Mouse (Mus musculus) right cerebral cortex, postnatal 25 days (tissue): Measurements from ENCODE around the gene Dlx6.

Source experiments
- DNase-seq: peaks from one replicate; pipeline ENCODE4 v3.0.0; 2022

Gene Dlx6

DNA sequence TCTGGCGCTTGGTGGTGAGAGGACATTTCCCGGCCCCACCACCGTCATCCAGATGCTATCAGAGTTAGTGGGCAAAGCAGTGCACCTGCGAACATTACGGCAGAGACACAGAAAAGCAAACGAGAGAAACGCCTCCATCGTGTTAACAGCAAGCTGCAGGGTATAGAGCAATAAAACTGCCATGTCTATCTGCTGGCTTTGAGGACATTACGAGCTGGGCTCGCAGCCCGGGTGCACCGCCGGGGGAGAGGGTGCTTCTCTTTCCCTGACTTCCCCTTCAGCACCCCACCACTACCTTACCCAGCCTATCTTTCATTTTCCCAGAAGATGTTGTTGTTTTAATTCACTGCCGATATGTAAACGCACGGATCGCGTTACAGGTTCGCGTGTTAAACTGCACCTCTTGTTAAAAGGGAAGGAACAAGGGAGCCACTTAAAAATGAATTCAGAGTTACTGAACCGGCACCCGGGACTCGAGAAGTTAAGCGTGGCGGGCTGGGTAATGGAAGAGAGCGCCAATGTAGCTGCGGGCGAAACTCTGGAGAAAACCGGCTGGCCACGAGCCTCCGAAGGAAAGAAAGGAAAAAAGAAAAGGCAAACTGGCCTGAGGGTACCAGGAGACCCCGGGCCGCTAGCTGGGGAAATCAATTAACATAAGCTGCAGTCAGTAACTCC, 2.6 kb upstream of the Dlx6 start:
- DNase-seq: no peak

DNA sequence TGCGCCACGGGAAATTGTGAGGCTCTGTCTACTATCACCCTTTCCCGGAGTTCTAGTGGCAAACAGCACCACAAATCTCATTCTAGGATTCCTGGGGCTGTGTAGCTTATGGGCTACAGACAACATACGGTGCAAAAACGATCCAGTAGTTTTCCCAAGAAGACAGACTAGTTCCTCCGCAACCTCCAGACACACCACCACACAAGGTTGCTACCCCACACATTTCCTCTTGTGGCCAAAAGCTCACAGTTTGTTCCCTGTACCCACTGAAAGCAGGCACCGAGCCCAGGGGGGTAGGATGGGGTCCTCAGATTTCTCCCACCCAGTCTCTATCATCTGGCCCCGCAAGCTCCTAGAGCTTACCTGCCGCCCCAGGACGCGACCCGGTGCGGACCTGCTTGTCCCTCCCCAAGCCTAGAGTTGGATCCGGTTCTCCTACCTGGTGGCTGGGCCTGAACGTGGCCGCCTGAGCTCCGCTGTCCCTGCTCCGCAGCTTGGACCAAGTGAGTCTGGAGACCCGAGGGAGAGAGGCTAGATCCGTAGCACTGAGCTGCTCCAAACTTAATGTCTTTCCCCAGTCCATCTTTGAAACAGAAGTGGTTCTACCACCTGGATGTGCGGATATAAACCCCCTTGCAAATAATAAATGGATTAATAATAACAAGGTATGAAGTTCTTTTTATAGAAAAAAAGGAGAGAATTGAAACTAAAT, 1.9 kb upstream of the Dlx6 start:
- DNase-seq: no peak

DNA sequence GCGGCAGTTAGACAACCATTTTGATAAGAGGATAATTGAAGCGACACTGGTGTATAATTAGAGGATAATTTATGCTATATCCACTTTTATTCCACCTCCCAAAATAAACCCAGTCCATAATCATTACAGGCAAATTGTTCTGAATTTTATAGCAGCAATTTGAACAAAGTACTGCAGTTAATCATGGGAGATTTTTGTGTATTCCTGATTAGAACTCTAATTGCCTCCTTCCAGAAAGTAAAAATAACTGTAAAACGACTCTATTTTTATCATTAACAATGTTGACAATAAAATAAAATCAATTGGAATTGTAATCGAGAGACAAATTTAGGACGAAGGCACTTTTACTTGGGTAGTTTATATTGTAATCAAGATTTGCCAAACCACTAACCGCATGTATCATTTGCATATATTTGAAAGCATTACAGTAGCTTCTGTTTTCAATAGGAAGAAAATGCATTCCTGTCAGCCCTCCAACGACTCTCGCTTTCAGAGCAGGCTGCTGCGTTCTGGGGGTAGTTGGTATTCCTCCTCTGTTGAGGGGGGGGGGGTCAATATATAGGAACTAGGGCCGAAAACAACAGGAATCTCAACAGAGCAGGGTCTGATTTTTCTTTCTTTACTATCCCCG, 1.2 kb upstream of the Dlx6 start:
- DNase-seq: no peak

DNA sequence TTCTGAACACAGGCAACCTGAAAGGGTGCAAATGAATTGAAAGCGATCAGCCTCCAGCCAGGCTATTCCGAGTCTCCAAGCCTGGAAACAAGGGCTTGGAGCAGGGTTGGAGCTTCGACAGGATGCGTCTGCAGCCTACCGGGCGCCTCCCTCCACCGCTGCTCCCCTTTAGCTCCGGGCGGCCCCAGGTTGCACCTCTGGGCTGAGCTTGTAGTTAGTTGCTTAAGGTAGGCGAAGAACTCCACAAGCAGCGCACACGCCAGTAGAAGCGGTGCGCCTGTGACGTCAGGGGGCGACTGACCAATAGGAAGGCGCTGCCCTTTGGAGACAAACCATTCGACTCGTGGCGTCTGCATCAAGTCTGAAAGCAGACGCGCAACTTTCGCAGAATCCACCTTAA, 523 bp upstream of the Dlx6 start:
- DNase-seq: no peak

DNA sequence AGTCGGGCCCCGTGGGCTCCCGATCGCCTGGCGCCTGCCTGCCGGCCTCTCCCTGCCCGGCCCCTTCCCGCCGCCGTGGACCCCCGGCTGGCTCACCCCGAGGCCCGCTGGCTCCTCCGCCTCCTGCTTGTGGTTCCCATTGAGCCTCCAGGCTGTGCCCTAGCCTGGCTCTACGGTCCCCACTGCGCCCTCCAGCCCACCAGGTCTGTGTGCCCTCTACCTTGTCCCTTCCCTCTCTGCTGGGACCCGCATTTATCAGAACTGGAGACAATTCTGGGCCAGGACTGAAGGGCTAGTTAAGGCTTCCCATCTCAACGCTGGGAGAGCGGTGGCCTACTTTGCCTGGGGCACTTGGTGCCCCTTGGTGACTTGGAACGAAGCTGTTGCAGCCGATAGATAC, 821 bp downstream of the Dlx6 start:
- DNase-seq: no peak

DNA sequence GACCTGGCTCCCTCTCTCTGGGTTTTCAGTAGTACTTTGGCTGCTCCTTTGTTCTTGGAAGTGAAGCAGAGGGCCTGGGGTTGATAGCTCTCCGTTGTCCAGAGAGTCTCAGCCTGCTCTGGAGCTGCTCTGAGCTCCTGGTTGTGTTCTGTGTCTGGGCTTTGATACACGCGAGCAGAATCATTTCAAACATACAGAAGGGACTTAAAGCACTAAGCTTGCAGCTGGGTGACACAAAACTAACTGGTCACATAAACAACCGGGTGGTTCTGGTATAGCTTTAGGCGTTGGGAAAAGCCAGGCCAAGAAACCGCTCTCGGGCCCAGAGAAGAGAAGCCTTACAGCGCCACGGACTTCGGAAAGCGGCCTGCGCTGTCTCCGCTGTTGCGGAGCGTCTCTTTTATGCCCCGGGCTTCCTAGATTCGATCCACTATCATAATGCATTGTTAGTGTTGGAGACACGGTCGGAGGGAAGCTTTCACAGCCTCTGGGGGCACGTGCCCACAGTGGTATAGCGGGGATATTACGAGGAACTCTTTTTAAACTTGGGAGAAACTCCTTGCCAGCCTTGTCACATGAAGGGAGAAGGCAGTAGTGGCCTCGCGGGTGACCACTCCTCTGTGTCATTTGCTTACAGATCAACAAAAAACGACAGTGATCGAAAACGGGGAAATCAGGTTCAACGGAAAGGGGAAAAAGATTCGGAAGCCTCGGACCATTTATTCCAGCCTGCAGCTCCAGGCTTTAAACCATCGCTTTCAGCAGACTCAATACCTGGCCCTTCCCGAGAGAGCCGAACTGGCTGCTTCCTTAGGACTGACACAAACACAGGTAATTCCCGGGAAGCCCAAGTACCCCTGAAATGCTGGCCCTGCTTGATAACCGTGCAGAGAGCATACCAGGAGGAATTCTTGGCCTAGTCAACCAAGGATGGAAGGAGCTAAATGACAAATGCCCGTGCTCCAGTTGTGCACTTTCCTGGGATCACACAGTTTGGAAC, 1.6 kb downstream of the Dlx6 start:
- DNase-seq: no peak

DNA sequence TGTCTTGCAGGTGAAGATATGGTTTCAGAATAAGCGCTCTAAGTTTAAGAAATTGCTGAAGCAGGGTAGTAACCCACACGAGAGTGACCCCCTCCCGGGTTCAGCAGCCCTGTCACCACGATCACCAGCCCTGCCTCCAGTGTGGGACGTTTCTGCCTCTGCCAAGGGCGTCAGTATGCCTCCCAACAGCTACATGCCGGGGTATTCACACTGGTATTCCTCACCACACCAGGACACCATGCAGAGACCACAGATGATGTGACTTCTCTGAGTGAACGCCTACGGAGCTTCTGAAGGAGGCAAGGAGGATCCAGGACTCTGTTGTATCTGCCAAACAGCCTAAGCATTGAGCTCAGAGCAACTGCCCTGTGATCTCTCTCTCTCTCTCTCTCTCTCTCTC, 3.9 kb downstream of the Dlx6 start:
- DNase-seq: no peak

DNA sequence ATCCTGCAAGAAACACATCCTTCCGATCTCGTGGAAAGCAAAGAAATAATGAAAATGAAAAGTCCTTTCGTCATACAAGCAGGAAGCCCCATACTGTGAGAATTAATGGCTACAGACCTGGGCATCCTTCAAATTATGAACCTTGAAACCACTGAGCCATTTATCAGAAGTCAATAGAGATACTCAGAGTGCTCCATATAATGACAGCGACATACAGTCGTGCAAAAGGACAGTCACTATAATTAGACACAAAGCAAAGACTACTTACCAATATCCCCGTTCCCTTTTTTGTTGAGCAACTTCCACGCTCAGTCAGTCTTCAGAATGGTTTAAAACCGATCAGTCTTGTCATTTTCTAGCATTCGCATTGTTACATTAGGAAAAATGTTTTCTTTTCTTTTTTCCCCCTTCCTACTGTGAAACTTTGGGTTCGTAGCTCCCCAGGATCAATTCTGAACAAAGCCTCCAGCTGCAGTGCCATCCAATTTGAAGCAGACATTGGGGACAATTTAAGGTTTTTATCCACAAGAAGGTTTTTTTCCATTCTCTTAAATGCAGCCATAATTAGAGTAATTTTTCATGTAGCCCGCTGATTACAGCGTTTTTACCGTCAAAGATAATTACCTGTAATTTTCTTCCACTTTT, 6.0 kb downstream of the Dlx6 start:
- no peak for DNase-seq

DNA sequence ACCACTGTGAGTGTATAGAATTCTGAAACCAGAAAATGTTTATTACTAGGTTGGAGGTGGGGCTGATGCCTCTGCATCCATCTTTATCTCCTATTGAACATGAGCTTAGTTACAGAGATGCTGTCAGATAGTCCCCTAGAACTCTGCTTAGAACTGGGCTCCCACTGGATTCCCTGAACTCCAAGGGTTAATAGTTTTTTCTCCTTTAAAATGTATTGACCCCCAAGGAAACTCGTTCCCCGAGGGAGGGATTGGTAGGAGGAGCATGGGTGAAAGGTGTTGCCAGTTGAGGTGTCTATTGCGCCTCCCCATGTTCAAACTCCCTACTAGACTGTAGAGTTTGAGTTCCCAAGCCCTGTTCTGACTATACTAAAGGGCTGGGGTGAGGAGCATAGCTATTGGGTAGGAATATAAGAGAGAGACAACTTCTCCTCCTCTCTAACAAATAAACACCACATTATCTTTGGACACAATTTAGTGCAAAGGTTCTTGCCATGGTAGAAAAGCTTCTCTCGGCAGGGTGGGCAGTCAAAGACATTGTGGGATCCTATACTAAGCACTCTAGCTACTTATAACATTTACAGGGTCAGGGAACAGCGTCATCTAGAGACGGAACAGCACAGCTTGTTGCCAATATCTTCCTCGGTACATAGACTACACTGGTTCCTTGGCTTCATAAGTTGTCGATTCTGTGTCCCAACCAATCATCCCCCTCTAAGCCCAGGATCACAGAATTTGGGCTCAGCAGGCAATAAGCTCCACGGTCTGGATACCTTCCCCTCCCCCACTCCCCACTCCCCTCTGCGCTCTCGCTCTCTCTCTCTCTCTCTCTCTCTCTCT, 7.0 kb downstream of the Dlx6 start:
- no peak for DNase-seq

DNA sequence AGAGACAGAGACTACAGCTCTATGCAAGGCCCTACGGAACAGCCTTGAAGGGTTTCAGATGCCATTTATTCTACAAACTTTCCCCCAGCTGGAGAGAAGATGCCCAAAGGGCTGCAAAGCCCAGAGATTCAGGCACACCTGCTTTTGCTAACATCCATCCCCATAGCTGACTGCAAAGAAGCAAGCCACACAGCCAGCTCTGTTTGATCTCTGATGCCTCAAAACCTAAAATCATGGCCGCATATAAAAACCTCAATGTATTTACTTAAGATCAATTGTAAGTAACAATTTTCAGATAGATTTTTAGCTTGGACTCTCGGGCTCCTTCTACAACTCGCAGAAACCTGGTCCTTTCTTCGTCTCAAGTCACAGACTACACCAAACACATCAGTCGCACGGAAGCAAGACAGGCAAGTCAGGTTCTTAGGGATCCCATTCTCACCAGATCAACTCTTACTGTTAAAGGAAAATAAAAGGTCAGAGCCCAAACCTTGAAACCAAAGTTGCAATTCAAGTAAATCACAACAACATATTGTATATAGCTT, 7.8 kb downstream of the Dlx6 start:
- no peak for DNase-seq

DNA sequence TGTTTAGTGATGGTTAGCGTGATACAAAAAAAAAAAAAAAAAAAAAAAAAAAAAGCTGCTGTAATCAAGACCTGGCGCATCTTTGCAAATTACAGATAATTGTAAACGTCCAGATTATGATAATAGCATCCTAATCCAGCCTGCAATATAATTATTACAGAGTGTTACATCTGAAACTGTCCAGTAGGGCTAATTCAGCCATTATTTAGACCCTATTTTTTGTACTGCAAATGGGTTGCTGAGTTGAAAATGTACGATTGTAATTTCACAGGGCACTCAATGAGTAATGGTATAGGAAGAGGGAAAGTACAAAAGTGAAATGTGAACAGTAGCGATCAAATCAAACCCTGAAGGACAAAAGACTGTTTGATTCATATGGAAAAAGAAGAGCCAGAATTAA, 8.6 kb downstream of the Dlx6 start:
- DNase-seq: no peak

DNA sequence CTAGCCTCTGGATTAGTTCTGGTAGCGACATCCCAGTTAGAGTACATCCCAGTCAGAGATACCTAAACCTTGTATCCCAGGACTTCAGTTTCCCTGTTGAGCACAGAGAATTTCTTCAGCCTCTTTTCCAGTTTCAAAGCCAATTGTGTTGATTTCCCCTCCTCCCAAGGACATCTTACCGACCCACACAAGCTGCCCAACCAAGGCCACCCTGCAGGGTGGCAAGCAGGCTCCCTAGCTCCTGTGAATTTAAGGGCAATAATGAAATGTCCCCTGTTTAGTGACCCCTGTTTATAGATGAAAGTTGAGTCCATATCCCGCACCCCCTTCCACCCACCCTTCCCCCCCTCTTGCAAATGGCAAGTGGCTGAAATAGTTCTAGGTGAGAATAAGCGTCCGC, 9.7 kb downstream of the Dlx6 start:
- DNase-seq: no peak

DNA sequence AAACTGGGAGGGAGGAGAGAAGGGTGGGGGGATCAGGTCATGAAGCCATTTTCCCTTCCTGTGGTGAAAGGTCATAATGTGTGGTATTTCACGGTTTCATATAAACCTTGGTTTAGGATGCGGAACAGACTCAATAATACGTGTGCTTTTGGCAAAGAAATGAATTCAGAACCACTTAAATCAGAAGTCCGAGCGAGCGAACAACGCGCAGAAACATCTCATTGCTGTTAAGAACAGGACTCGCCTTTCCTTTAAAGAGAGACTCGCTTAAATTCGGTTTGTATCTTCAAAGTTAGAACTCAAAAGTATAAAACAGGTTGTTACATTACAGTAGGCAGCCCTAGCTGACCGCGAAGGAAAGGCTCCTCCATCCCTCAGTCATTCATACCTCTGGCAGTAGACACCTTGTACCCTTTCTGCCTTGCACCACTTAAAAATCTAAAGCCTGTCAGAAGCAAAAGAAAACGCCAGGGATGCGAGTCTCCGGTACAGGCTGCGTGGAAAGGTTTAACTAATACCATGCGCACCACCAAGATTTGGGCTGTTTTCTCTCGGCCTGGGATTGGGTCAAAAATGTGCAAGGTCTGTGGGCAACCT, 10.4 kb downstream of the Dlx6 start:
- DNase-seq: no peak

DNA sequence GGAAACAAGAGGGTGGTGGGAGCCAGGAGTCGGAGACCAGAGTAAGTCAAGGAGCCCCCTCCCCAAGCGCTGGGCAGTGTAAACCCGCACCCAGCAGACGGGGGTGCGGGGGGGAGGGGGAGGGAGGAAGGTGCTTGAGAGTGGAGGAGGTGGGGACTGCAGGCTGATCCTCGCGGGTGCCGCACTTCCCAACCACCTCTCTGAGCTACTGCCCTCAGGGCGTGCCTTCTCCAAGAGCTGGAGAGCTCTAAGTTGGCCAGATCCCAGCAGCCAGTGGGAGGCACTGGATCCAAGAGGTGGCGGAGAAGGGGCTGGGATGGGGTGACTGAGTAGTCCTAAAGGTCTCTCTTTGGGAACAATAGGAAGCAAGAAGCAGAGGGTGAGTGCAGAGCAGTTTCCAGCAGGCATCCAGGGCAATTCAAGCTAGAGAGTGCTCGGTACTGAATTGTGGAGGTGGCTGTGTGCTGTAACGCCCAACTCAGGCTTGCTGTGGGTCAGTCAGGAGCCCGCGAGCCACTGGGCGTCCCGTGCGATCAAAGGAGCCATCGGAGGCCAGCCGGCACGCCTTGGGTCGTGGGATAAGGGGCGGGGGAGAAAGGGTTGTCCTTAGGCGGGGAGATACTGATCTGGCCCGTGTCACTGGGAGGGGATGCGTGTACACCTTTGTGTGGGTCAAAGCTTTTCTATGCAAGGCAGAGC, 11.1 kb downstream of the Dlx6 start:
- DNase-seq: no peak

DNA sequence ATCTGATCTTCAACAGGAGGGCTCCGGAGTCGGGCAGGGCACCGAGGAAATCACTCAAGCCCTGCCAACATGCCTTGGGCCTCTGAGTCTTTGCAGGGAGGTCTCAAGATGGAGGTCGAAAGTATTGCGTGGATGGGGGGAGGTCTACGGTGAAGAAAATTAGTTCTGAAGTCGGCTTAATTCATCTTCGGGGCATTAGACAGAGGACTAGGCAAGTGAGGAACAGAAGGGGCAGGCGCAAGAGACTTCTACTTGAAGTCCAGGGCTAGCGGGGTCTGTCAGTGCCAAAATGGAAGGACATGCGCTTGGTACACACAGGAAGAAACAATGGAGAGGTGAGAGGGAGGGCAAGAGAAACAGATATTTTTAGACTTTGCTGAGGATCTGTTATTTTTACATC, 12.0 kb downstream of the Dlx6 start:
- DNase-seq: no peak

DNA sequence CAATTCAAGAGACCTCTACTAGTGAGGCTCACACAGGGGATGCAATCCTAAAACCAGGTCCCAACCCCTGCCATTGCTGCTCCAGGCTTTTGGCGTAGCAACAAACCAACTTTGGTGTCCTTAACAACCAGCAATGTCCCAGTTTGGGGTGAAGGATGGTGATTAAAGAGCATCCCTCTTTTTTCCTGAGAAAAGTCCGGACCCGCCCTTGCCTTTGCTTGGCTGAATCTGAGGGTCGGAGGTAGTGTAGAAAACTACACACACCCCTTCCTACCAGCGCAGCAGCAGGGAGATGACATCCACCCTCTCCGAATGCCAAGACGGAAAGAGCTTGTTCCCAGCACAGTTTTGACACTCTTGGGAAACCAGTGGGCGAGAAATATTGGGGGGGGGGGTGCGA, 12.5 kb downstream of the Dlx6 start:
- DNase-seq: no peak

DNA sequence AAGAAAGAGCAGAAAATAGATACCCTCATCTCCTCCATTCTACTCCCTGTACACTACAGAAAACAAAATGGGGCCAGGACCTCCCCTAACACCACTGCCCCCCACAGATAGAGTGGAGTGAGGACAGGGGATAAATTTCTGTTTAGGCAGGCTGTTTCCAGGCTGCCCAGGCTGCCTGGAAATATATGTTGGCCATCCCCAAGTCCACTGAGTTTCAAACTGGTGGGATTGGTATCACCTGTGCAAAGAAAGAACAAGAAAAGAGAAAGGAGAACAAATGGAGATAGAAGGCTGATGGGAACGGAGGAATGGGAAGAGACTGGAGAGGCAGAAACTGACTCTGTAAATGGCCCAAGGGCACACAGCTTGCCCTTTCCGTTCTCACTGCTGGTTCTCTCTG, 13.1 kb downstream of the Dlx6 start:
- no peak for DNase-seq

DNA sequence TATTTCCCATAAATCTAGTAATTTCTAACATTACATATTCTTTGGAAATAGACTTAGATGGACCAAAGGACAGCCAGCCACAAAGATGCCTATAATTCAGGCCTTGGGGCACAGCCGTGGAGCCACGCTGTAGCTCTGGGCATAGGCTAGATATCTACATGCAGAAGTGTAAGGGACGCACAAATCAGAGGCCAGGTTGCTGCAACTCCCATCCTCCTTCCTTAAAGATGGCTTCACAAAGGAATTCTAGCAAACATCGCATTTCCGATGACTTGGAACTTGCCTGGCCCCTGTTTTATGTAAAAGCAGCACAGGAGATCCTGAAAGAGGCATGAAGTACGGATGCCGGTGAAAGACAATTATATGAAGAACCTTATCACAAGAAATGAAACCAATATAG, 13.6 kb downstream of the Dlx6 start:
- no peak for DNase-seq

DNA sequence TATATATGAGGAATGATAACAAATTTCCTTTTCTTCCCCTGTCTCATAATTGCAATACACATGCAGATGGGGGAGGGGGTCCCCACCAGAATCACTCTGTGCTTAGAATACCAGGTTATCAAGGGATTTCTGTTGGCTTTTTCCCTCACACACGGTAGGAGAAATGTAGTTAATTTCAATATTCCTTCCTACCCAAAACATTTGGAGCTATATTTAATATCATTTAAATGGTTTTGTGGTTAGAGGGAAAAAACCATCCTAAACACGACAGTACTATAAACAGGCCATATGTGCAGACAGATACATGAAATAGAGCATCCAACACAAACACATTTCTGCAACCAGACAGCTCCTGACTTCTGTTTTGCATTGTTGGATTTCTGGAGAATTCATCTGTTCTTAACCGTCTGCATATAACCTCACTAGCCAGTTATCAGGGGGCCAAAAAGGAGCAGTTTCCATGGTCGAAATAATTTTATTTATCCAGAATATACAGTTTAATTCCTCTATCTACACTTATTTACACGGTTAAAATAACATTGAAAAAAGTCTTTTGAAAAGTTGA, 14.3 kb downstream of the Dlx6 start:
- DNase-seq: no peak
